Mouse (Mus musculus) left cerebral cortex, postnatal 14 days (tissue): ENCODE measurements at regions not wholly inside any gene's neighbourhood (a gene's known extent, or its start where the extent isn't known, plus 50 kb on each side); places are given as distances from the start of the nearest gene placed in this dataset.
A peak's percentile ranks its signal among the peaks of the same experiment; 100 is the strongest.

Experiments used
- DNase-seq, 2 experiments: peaks; one replicate each; pipeline ENCODE4 v3.0.0; 2021 to 2022; ENCODE audit warnings: low spot score in 2 of 2, mixed read lengths in 1 of 2
- intact Hi-C: fragments of 180-260 bp; cut with DNase I; formaldehyde crosslinking; loops from one replicate; pipeline ENCODE4 v1.15.1; 2025

GRCm38 (mm10) chr10:51792030-51792429, 114.5 kb downstream of the Rfx6 start:
- intact Hi-C loops, result loop anchor here (5.0 kb wide), 2 partner anchors 280 to 540 kb away; no protein-coding TSS in a partner anchor
- peak; percentile 3 to 30 for DNase-seq

DNA sequence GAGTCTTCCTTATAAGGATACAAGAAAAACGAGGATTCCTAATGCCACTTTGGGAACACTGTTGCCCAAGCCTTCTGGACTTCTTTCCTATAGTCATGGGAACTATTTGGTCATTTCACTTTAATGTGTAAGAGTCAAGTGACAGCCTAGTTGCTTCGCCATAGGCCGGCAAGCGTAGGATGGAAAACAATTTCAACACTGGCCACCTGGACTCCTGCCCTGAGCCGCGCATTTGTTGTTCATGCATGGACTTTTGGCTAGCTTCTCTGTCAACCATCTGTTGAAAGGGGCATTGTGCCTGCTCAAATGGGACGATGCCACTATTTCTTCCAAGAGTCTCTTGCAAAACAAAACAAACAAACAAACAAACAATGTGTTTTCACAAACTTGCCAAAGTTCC, 116.3 kb downstream of the Rfx6 start:
- DNase-seq, result no peak
- intact Hi-C loops, result loop anchor here (5.0 kb wide), 2 partner anchors 278 to 538 kb away; no protein-coding TSS in a partner anchor

DNA sequence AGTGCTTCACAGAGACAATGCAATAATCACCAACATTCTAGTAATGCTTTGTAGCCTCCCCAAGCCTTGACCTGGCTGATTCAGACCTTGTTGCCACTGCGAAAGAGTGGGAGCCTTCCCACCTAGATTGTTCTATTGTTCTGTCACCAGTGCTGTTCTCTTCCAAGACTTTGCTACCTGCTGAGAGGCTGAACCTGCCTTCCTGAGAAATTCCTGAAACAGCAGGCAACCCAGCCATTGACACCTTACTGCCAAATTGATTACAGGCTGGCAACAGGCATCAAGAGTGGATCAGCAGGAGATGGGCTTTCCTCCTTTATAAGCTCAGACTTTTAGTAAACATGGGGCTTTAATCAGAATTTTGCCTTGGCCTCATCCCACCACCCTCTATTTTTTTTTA, 139.1 kb downstream of the Rfx6 start:
- no peak for DNase-seq
- intact Hi-C loops, result no loop called here

DNA sequence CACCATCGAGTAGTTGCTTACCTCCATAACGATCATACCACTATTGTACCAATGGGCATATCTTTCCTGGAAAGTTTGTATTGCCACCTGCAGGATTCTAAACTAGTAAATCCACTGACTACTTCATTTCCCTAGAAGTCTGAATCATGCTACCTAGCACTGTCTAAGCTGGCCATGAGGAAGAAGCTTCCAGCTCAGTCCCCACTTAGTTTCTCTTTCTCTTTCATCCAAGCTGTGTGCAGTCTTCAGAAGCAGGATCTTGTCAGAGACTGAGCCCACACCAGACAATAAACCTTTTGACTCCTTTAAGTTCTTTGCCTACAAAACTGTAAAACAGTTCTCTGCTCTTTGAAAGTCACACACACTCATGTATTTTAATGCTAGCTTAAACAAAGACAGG, 146.3 kb downstream of the Rfx6 start:
- intact Hi-C loops, result no loop called here
- DNase-seq, result no peak

DNA sequence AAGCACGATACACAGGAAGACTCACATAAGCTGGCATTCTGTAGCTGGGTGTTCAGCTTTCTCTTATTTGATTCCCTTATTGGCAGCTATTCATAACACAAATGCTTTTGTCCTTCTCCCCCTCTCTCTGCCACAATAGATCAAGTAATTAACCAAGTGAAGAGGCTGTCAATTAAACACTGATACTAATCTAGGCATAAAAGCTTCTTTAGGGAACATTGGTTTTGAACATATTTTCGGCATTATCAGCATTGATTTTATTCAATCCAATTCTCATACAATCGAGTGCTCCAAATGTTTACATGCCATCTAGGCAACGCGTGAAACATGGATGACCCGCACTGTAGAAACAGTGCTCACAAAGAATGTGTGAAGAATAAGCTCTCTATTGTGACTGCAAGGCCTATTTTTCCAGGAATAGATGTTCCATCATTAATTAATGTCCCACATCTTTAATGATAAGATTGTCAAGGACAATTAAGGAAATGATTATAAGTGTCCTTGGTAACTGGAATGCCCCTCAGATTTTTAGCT, 148.9 kb downstream of the Rfx6 start:
- intact Hi-C loops, result no loop called here
- no peak for DNase-seq

DNA sequence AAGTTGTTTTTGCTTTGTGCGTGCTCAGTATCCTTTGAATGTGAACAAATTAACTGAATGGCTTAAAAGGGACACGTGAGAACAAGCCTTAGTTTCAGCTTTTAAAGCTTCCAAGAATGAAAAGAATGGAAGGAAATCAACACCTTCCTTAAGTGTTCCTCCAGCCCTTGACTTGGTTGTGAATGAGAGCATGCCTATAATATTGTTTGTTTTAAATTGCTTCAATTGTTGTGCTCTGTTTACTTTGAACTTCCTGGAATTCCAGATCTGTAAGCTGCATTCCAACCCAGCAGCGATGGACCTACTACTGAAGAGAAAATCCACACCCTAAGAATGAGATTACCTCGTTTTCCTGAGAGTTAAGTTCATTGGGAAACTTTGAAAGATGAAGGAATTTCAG, 154.9 kb downstream of the Rfx6 start:
- DNase-seq, result no peak
- intact Hi-C loops, result no loop called here

DNA sequence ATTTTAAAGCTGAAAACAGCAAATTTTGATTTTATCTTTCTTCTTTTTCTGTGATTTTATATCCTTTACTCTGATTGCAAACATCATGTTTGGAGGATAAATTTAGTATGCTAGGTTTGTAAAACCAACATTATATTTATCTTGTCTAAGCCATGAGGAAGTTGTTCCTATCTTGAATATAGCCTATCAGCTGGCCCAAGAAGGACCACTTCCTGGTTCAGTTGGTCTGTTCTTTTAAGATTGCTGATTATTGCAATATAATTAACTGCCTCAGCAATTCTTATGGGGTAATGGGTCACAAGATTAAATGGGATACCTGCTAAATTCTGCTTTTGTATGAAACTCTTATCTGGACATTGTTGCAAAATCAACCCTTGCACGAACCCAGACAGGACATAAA, 165.5 kb downstream of the Rfx6 start:
- intact Hi-C loops, result no loop called here

GRCm38 (mm10) chr10:51846287-51846686, 168.7 kb downstream of the Rfx6 start:
- intact Hi-C loops, result no loop called here
- DNase-seq, result no peak

More for the DNA sequence above, 165.5 kb downstream of the Rfx6 start:
- DNase-seq, result no peak

DNA sequence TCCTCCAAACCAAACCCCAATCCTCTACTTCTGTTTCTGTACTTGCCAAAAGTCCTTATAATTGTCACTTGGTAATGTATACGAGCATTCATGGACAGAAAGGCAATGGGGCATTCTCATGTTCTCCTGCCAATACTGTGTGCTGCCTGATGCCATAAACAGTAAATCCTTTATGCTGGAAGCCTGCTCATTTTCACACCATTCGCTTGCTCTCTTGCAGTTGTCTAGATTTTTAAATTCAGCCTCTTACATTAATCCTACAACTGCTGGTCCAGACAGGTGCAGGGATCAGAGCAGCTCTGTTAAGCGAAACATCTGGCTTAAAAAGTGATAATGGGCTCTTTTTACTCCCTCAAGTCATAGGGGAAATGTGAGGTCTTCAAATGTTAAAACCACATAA, 152.9 kb upstream of the Vgll2 start:
- intact Hi-C loops, result no loop called here
- DNase-seq, result no peak

DNA sequence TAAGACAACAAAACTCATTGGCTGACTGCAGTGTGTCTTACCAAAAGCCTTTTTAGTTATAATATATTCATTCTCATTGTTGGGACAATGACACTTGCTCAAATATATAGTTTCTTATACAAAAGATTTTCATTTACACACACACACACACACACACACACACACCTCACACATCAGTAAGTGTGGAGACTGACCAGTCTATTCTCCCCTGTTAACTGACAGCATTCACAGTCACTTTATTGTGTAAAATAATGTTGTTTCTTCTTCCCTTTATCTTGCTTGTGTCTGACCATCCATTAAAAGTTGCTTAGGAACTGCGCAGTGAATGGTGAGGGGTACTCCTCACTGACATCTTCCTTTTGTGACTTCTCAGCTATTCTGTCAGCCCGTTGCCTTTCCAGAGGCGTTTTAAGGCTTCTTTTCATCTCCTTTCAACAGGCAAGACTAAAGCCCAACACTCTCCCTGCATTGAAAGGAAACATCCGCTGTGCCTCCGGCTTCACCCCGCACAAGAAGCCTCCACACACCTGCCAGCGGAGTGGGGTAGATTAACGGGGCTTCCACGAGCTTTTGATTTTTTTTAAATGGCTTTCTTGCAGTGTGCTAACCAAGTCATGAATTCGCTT, 111.1 kb upstream of the Vgll2 start:
- intact Hi-C loops, result no loop called here
- no peak for DNase-seq

DNA sequence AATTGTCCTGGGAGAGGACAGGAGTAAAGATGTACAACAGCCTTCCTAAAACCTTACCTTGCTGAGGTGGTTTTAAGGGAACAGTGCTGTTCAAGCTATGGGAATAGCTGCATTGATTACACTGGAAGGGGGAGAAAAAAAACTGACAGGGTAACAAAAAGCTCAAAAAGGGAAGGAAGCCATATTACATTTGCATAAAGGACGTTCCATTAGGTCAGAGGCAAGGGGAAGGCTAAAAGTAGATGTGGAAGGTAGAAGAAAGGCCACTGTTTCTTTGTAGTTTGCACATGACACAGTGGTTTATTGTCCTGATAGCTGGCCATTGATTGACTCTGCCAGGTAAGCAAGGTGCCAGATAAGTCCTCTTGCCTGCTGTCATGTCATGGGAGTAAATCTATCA, 110.2 kb upstream of the Vgll2 start:
- intact Hi-C loops, result no loop called here
- DNase-seq, result no peak

GRCm38 (mm10) chr10:51926644-51927043, 95.7 kb upstream of the Vgll2 start:
- DNase-seq, result no peak
- intact Hi-C loops, result no loop called here

- no peak for DNase-seq
- intact Hi-C loops, result no loop called here
These were observed 93.0 kb upstream of the Vgll2 start for GRCm38 (mm10) chr10:51929341-51929740.

DNA sequence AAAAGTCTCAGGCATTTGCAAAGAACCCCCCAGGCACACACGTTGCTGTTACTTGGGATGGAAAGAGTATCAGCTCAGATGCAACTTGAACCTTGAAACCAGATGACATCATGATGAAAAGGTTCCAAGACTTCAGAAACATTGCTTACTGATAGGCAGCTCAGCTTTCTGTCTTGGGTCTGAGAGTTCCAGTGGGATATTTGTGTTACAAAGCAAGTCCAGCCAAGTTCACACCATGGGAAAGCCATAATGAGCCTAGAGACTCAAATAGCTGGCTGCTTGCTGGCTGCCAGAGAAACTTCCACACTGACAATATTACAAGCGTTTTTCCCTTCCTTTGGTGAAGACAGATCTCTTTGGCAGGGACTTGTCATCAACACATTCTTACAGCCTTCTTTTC, 92.0 kb upstream of the Vgll2 start:
- intact Hi-C loops, result no loop called here
- no peak for DNase-seq

GRCm38 (mm10) chr10:51930696-51931095, 91.6 kb upstream of the Vgll2 start:
- intact Hi-C loops, result no loop called here
- no peak for DNase-seq

DNA sequence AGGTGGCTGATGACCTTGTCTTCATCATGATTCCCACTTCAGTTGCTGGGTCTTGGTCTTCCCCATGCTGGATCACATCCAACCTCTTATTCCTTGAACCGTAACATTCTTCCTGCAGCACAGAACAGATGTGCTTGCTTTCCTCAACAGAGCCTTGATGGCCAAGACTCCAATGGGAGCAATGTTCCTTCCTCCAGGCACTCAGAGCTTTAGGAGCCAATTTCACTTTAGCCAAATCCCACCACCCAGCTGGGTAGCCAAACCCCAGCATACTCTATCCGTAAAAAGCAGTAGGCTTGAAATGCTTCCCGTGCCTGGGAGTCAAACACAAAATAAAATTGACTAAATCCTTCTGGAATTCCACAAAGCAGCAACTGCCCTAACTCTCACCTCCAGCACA, 86.8 kb upstream of the Vgll2 start:
- no peak for DNase-seq
- intact Hi-C loops, result no loop called here

- no peak for DNase-seq
- intact Hi-C loops, result no loop called here
These were observed 81.1 kb upstream of the Vgll2 start for GRCm38 (mm10) chr10:51941192-51941591.

- peak; percentile 14 to 45 for DNase-seq
- intact Hi-C loops, result no loop called here
These were observed 76.6 kb upstream of the Vgll2 start for GRCm38 (mm10) chr10:51945701-51946100.

DNA sequence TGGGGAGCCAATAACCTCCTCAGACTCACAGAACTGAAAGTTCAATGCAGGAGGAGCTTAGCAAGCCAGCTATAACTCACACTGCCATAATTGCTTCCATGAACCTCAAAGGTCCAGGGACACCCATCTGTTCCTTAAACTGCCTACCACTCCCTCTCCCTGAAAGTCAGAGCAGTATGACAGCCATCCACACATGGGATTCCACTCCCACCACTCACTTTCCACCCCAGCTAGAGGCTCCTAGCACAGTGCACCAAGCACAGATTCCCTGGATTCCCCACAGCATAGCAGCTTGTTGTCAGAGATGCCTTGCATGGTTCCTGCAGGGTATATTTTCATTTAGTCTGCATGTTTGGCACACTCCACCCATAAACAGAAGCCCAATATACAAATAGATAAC, 76.1 kb upstream of the Vgll2 start:
- intact Hi-C loops, result no loop called here
- DNase-seq, result peak in 1 of 2 experiments; percentile 1

DNA sequence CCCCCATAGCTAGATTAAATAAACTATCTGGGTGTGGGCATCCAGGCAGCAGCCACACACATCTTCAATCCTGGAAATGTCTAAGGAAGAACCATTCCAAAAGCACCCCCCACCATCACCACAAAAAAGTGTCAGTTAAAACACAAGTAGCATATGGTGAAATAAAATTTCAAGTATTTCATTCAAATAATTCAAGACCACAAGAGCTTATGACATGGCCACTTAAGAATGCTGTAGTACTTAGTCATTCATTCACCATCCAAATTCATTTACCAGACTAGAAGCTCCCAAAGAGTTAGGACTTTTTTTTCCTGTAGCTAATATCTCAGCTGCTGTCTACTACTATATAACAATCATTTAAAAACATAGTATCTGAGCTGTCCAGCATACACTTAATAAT, 75.4 kb upstream of the Vgll2 start:
- intact Hi-C loops, result no loop called here
- DNase-seq, result no peak

- DNase-seq, result no peak
- intact Hi-C loops, result no loop called here
These were observed 72.3 kb upstream of the Vgll2 start for GRCm38 (mm10) chr10:51950016-51950415.

- intact Hi-C loops, result no loop called here
- DNase-seq, result no peak
These were observed 70.3 kb upstream of the Vgll2 start for GRCm38 (mm10) chr10:51952021-51952420.
